Mouse (Mus musculus) brain, embryonic 18.5 days (tissue): ENCODE data around the gene Zfp414.

Experiments
- DNase-seq: peaks from one replicate; pipeline ENCODE4 v3.0.0-alpha.2; 2012; ENCODE audit warnings: low read depth, low spot score

Gene Zfp414

DNA sequence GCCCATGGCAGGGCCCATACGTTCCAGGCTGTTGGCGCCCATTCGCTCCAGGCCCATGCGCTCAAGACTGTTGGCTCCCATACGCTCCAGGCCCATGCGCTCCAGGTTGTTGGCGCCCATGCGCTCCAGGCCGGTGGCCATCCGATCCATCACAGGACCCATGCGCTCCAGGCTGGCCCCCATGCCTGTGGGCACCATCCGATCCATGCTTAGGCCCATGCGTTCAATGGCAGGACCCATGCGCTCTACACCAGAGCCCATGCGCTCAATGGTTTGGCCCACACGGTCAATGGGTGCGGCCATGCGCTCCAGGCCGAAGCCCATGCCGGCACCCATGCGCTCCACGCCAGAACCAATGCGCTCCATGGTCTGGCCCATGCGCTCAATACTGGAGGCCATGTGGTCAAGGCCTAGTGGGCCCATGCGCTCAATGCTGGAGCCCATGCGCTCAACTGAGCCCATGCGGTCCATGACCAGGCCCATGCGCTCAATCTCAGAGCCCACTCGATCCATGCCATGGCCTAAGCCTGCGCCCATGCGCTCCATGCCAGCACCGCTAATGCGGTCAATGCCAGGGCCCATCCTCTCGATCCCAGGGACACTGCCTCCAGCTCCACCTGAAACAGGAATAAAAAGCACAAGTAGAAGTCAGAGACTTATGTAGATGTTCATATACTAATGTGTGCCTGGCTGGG lies 21.0 kb downstream of the Zfp414 start:
- DNase-seq: no peak

- no peak for DNase-seq
Measured at GRCm38 (mm10) chr17:33666813-33667212, 37.9 kb downstream of the Zfp414 start.

DNA sequence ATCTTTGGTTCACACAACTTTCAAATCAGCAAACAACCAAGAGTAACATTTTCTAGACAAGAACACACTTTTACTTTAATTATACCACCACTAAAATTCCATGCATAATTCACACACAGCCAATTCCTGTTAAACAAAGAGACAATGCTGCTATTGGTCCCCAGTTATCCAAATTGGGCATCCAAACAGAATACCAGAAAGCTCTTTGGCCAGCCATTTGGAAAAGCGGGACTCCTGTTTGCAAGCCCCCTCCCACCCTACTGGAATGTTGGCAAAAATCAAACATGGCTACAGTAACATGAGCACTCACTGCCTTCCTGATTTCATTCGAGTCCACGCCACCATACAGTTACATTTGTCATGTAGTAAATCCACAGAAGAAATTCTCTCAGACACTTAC lies 40.8 kb downstream of the Zfp414 start:
- DNase-seq: no peak

DNA sequence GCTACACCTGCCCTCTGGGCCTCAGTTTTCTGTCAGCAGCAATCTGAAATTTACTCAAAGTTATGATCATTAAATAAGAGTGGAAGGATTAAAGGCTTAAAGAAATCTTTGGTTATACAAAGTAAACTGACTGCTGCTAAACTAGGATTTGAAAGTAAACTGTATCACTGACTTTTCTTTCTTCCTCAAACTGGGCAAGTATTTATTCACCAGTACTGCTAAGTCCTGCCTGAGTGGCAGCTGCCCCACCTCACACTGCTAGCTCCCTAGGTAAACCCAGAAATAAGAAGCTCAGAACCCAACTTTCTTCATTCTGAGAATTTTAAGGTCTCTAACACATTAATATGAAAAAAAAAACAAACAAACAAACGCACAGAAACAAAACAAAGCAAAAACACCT lies 44.9 kb downstream of the Zfp414 start:
- DNase-seq: no peak

DNA sequence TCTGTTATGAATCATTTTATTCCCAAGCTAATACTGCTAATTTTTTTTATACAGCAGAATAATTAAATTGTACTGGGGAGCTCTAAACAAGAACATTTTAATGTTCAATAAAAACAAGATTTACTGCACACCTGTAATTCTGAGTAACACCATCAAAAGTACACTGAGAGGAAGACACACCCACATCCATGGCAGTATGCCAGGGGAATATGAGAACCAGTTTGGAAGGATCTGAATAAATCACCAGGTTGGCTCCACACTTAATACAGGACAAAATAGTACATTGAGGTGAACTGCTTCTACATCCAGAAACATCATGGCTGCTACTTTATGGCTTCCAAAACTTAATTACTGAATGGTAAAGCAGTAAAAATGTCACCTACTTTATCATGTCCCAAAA lies 46.6 kb downstream of the Zfp414 start:
- no peak for DNase-seq

GRCm38 (mm10) chr17:33676086-33676485 lies 47.2 kb downstream of the Zfp414 start:
- DNase-seq: no peak

DNA sequence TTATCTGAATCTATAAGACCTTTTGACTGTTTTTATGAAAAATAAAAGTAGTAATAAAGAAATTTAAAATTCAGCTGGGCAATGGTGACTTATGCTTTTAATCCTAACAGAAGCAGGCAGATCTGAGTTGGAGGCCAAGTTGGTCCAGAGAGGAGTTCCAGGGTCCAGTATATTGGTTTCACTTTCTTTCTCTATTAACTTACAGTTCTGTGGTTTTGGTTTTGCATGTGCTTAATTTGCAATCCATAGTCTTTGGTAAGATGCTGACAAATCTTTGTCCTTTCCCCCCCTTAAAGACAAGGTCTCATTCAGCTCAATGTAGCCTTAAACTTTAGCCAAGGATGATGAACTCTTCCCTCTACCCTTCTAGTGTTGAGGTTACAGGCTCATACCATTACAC lies 49.9 kb downstream of the Zfp414 start:
- no peak for DNase-seq
